Mouse (Mus musculus) liver, postnatal 0 days (tissue): Measurements from ENCODE around the gene Bmt2. TPM values are rescaled to one million over a fixed set of nuclear protein-coding genes. Genes with fewer than 3 reads are reported as not detected.

Source experiments
- ATAC-seq: fragments of 200-750 bp; cut with Nextera tagmentation; 2 replicates; pipeline ENCODE4 v1.8.0; 2017; ENCODE audit warnings: mild to moderate bottlenecking, moderate library complexity
- DNase-seq: peaks from one replicate; pipeline ENCODE4 v3.0.0-alpha.2; 2016
- H3K27ac ChIP-seq: fragments of 300-500 bp; sonication (generic); 2 replicates; pipeline ENCODE4 v1.5.1; 2014; ENCODE audit warnings: antibody characterized with exemption, moderate library complexity, mild to moderate bottlenecking, low read depth
- H3K27me3 ChIP-seq: fragments of 300-500 bp; sonication (generic); 2 replicates; pipeline ENCODE4 v1.6.1; 2014; ENCODE audit warnings: low read length, control low read depth, mixed read lengths; ENCODE audit not compliant: insufficient read depth
- H3K36me3 ChIP-seq: fragments of 300-500 bp; sonication (generic); replicated peaks from 2 replicates; pipeline ENCODE4 v1.6.1; 2014; ENCODE audit warnings: mild to moderate bottlenecking, control low read depth, low read length, moderate library complexity, mixed read lengths; ENCODE audit not compliant: insufficient read depth
- H3K4me1 ChIP-seq: fragments of 300-500 bp; sonication (generic); 2 replicates; pipeline ENCODE4 v1.6.1; 2014; ENCODE audit warnings: antibody characterized with exemption, mild to moderate bottlenecking, control low read depth; ENCODE audit not compliant: insufficient read depth
- H3K4me2 ChIP-seq: fragments of 300-500 bp; sonication (generic); 2 replicates; pipeline ENCODE4 v1.6.1; 2014; ENCODE audit warnings: low read depth, mild to moderate bottlenecking, low read length, moderate library complexity, mixed read lengths
- H3K4me3 ChIP-seq: fragments of 300-500 bp; sonication (generic); 2 replicates; pipeline ENCODE4 v1.5.1; 2014; ENCODE audit warnings: low read depth, low read length
- H3K9ac ChIP-seq: fragments of 300-500 bp; sonication (generic); replicated peaks from 2 replicates; pipeline ENCODE4 v1.6.1; 2014; ENCODE audit warnings: mild to moderate bottlenecking, moderate library complexity
- H3K9me3 ChIP-seq: fragments of 300-500 bp; sonication (generic); 2 replicates; pipeline ENCODE4 v1.6.1; 2016; ENCODE audit warnings: mild to moderate bottlenecking, control low read depth, low read length, mixed read lengths
- CTCF ChIP-seq: sonication (generic); IDR thresholded peaks from 2 replicates; pipeline ENCODE4 v1.5.1; 2016; ENCODE audit warnings: antibody characterized with exemption, low read depth
- EP300 ChIP-seq: IDR thresholded peaks from 2 replicates; pipeline ENCODE4 v1.6.1; 2016; ENCODE audit warnings: antibody characterized with exemption, low read depth, mild to moderate bottlenecking
- whole genome bisulfite sequencing: fragments of 180-500 bp; shearing (Covaris S2); extraction: QIAGEN DNeasy Blood & Tissue Kit; methylation state at CpG from one replicate; pipeline ENCODE4 v1.1.7; 2014; ENCODE audit not compliant: insufficient replicate concordance; 5-methylcytosine and 5-hydroxymethylcytosine counted together
- polyA plus RNA-seq: library from polyadenylated mRNA; unstranded; fragments of >200 nt; fragmentation: Nextera tagmentation; extraction: Ambion mirVana; gene quantifications from 2 replicates; pipeline ENCODE4 v1.2.1, GENCODE M21; 2015

The Bmt2 gene
- polyA plus RNA-seq, 1 experiment from 2014 or later, result 3.2 TPM

DNA sequence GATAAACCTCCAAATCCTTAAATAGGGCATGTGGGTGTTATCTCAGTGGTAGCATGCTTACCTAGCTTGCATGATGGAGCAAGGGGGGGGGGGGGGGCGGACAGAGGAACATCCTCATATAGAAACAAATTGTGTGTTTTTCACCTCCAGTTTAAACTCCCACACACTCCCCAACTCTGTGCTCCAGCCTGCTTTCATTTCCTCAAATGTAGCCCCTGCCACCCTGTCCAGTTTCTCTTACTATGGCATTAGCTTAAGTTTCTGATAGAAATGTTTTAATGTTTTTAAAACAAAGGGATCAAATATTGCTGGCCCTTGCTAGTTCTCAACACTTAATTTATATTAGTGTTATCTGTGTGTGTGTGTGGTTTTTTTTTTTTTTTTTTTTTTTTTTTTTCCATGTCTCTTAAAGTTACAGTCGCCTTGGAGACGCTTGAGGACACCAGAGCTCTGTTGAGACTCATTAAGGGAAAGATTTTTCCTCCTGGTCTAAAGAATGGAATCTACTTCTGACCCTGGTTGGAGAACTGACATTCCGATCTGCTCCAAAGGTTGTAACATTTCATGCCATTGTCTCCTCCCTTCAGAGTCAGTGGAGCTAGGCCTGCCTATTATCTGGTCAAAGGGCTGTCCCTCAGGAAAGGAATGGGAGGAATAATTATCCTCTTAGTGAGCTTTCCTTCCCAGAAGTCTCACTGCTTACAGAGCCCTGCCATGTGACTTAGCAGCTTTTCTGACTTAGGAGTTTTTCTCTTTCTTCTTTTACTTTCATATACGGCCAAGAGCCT lies 68.2 kb downstream of the Bmt2 start:
- Histone ChIP-seq H3K4me1 (peaks cover 13% of the 10 kb centered on the region), H3K36me3 (no peaks in the 10 kb centered on the region), H3K9me3 (no peaks in the 10 kb centered on the region), H3K4me2 (no peak overlapping the region), H3K27me3 (no peaks in the 10 kb centered on the region), H3K27ac (no peak overlapping the region), H3K4me3 (no peak overlapping the region), H3K9ac (no peak overlapping the region)
- TF ChIP-seq CTCF (no peak), EP300 (no peak)
- WGBS, result 66% methylated on average over 5 of the region's 5 CpGs
- DNase-seq, result no peak
- ATAC-seq, result no peak

DNA sequence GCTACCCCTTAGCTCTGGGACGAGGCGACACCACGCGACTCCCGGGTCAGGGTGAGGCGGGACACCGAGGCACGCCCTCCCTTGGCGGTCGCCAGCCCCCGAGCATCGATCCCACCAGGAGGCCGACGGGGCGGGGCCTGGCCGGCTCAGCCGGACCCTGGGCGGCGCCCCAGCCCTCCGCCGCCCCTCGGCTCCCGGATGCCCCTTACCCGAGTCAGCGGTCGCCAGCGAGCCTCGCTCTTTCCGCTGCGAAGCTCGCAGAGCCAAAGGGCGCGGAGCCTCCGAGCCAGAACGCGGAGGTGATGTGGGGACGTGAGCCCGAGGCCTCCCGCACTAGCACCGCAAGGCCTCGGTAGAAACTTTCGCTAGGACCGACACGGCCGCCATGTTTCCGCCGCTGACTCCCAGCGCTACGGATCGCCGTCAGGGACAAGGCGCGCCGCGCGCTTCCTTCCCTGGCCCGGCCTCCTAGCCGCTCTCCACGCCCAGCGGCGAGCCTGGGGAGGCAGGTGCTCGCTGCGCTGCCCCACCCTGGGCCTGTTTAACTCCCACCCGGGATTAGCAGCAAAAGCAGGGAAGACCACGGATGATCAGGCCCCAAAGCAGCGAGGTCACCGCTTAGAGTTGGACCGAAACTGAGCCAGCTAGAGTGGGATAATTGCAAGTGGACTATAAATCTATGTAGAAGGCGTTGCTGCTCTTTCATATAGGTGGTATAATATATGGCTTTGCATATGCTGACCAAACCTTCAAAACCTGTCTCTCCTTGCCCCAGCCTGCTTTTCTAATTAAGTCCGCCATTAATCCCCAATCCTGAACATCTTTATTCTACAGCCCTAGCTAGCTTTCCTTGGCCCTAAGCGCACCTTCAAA lies 69.9 kb downstream of the Bmt2 start, which contains the start of gene Tmem168:
Gene Tmem168 (minus strand): TSS at position 480 of the 873 bp plus-strand sequence.
- DNase-seq (peak; percentile 94), ATAC-seq (peak; percentile 98)
- peaks cover 4% of the 10 kb centered on the region; the same call in 1 of the 2 replicates for H3K36me3 ChIP-seq
- H3K9ac ChIP-seq, result peak within 1 kb of the TSS; percentile 99
- WGBS, result 3% methylated on average over 63 of the region's 71 CpGs
- peak within 1 kb of the TSS; percentile 95 for H3K4me3 ChIP-seq
- H3K4me1 ChIP-seq, result peaks cover 13% of the 10 kb centered on the region
- peak within 1 kb of the TSS; percentile 98 for H3K27ac ChIP-seq
- H3K4me2 ChIP-seq, result peak within 1 kb of the TSS; percentile 83
- no peaks in the 10 kb centered on the region for H3K9me3 ChIP-seq
- H3K27me3 ChIP-seq, result no peaks in the 10 kb centered on the region
- no peak for TF ChIP-seq EP300
- 0 out of 2 replicates have a peak, but pooled peaks have one; percentile 13 for TF ChIP-seq CTCF

- ATAC-seq (peak; percentile 9), DNase-seq (no peak)
- WGBS, result 20% methylated on average over 15 of the region's 15 CpGs
- peak overlapping the region; percentile 83 for H3K4me2 ChIP-seq
- H3K27ac ChIP-seq, result peak overlapping the region; percentile 98
- H3K36me3 ChIP-seq, result peaks cover 7% of the 10 kb centered on the region; the same call in 1 of the 2 replicates
- H3K4me3 ChIP-seq, result peak overlapping the region; percentile 95
- H3K9ac ChIP-seq, result peak overlapping the region; percentile 99
- peaks cover 13% of the 10 kb centered on the region for H3K4me1 ChIP-seq
- no peak for TF ChIP-seq CTCF
- TF ChIP-seq EP300, result no peak
- no peaks in the 10 kb centered on the region for H3K9me3 ChIP-seq
- H3K27me3 ChIP-seq, result no peaks in the 10 kb centered on the region
These were observed 70.7 kb downstream of the Bmt2 start for GRCm38 (mm10) chr6:13606921-13607620.

- peak overlapping the region; percentile 99; the same call in 1 of the 2 replicates for H3K9ac ChIP-seq
- TF ChIP-seq CTCF (no peak), EP300 (no peak)
- ATAC-seq (no peak), DNase-seq (no peak)
- no peaks in the 10 kb centered on the region for H3K9me3 ChIP-seq
- peaks cover 17% of the 10 kb centered on the region for H3K4me1 ChIP-seq
- H3K27me3 ChIP-seq, result no peaks in the 10 kb centered on the region
- peaks cover 7% of the 10 kb centered on the region; the same call in 1 of the 2 replicates for H3K36me3 ChIP-seq
- 67% methylated on average over 4 of the region's 4 CpGs for WGBS
- peak overlapping the region; percentile 95 for H3K4me3 ChIP-seq
- H3K4me2 ChIP-seq, result peak overlapping the region; percentile 83
- 0 out of 2 replicates have a peak overlapping the region, but pooled peaks have one; percentile 98 for H3K27ac ChIP-seq
These were observed 71.4 kb downstream of the Bmt2 start for GRCm38 (mm10) chr6:13606394-13606793.

DNA sequence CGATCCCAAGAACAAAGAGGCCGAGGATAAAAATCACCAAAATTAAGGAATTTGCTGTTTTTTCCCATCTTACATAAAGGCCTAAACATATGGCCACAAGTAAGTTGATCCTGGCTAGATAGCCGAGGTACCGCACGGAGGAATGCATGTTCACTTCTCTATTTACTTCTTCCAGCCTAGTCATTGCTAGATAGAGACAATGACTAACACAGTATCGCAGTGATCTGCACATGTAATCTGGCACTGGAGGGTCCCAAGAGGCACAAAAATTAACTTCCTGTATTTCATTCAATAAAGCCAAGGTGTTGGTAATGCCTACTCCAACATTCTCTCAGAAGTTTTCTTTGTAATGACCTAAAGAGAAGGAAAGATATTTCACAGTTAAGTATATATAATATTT lies 74.6 kb downstream of the Bmt2 start:
- peaks cover 7% of the 10 kb centered on the region; the same call in 1 of the 2 replicates for H3K36me3 ChIP-seq
- H3K27ac ChIP-seq, result no peak overlapping the region
- no peak overlapping the region for H3K4me2 ChIP-seq
- ATAC-seq (no peak), DNase-seq (no peak)
- no peak for TF ChIP-seq EP300
- no peak for TF ChIP-seq CTCF
- H3K9me3 ChIP-seq, result no peaks in the 10 kb centered on the region
- WGBS, result 81% methylated on average over 6 of the region's 6 CpGs
- H3K4me3 ChIP-seq, result no peak overlapping the region
- H3K9ac ChIP-seq, result no peak overlapping the region
- H3K27me3 ChIP-seq, result no peaks in the 10 kb centered on the region
- H3K4me1 ChIP-seq, result peaks cover 20% of the 10 kb centered on the region
